Mouse (Mus musculus) kidney, postnatal 0 days (tissue): ENCODE results near the gene Mia2. TPM values are rescaled to one million over a fixed set of nuclear protein-coding genes. Genes with fewer than 3 reads are reported as not detected.
A peak's percentile ranks its signal among the peaks of the same experiment; 100 is the strongest.
"Not testable (repeated sequence)": the region's sequence is repeated elsewhere in the genome, so short reads cannot be mapped to it uniquely, and the experiment has no call there.

Source experiments
- ATAC-seq: fragments of 200-750 bp; cut with Nextera tagmentation; replicated peaks from 2 replicates; pipeline ENCODE4 v1.8.0; 2017; ENCODE audit warnings: low read depth, moderate number of reproducible peaks, moderate TSS enrichment, moderate library complexity; ENCODE audit not compliant: low FRiP score
- DNase-seq: peaks from one replicate; pipeline ENCODE4 v3.0.0-alpha.2; 2016; ENCODE audit warnings: low spot score
- H3K27ac ChIP-seq: fragments of 300-500 bp; sonication (generic); 2 replicates; pipeline ENCODE4 v1.5.1; 2014; ENCODE audit warnings: mild to moderate bottlenecking
- H3K27me3 ChIP-seq: fragments of 300-500 bp; sonication (generic); 2 replicates; pipeline ENCODE4 v1.6.1; 2014; ENCODE audit warnings: low read length, mixed read lengths; ENCODE audit not compliant: insufficient read depth
- H3K36me3 ChIP-seq: fragments of 300-500 bp; sonication (generic); 2 replicates; pipeline ENCODE4 v1.6.1; 2014; ENCODE audit warnings: low read length, mixed read lengths; ENCODE audit not compliant: insufficient read depth
- H3K4me1 ChIP-seq: fragments of 300-500 bp; sonication (generic); replicated peaks from 2 replicates; pipeline ENCODE4 v1.6.1; 2014; ENCODE audit warnings: antibody characterized with exemption, low read length, mixed read lengths; ENCODE audit not compliant: insufficient read depth
- H3K4me2 ChIP-seq: fragments of 300-500 bp; sonication (generic); 2 replicates; pipeline ENCODE4 v1.6.1; 2014; ENCODE audit warnings: mild to moderate bottlenecking, low read length, moderate library complexity, mixed read lengths
- H3K4me3 ChIP-seq: fragments of 300-500 bp; sonication (generic); replicated peaks from 2 replicates; pipeline ENCODE4 v1.5.1; 2014; ENCODE audit warnings: low read depth, low read length
- H3K9ac ChIP-seq: fragments of 300-500 bp; sonication (generic); 2 replicates; pipeline ENCODE4 v1.6.1; 2014; ENCODE audit warnings: low read depth, low read length
- H3K9me3 ChIP-seq: fragments of 300-500 bp; sonication (generic); replicated peaks from 2 replicates; pipeline ENCODE4 v1.6.1; 2016; ENCODE audit warnings: low read length, inconsistent platforms, mixed read lengths
- CTCF ChIP-seq: IDR thresholded peaks from 2 replicates; pipeline ENCODE4 v1.5.1; 2016; ENCODE audit warnings: antibody characterized with exemption, low read depth, mild to moderate bottlenecking, moderate library complexity
- WGBS: fragments of 180-500 bp; shearing (Covaris S2); extraction: QIAGEN DNeasy Blood & Tissue Kit; methylation state at CpG from one replicate; pipeline ENCODE4 v1.1.7; 2014; 5-methylcytosine and 5-hydroxymethylcytosine counted together
- microRNA-seq: library from miRNA; unstranded; fragments of <30 nt; microRNA quantifications from one replicate; pipeline ENCODE4, GENCODE M21; 2016
- polyA plus RNA-seq: library from polyadenylated mRNA; unstranded; fragments of >200 nt; fragmentation: Nextera tagmentation; extraction: Ambion mirVana; gene quantifications from 2 replicates; pipeline ENCODE4 v1.2.1, GENCODE M21; 2015

The Mia2 gene
- polyA plus RNA-seq, 1 experiment from 2014 or later = 91.6 TPM

- DNase-seq = peak; percentile 97
- under 1% methylated on average over 107 of the region's 109 CpGs for WGBS
- peak within 1 kb of the TSS; percentile 96 for H3K27ac ChIP-seq
- TF ChIP-seq CTCF = peak; percentile 82
- H3K27me3 ChIP-seq = no peaks in the 10 kb centered on the region
- H3K9me3 ChIP-seq = no peaks in the 10 kb centered on the region
- H3K9ac ChIP-seq = peak within 1 kb of the TSS; percentile 88
- H3K36me3 ChIP-seq = no peaks in the 10 kb centered on the region
- H3K4me1 ChIP-seq = peaks cover 4% of the 10 kb centered on the region; the same call in 1 of the 2 replicates
- peak within 1 kb of the TSS; percentile 93 for H3K4me2 ChIP-seq
- peak; percentile 97 for ATAC-seq
- peak within 1 kb of the TSS; percentile 84 for H3K4me3 ChIP-seq
Measured at GRCm38 (mm10) chr12:59219325-59220225, 124.0 kb downstream of the Mia2 start, which contains the start of gene Fbxo33. Gene Fbxo33 (minus strand): TSS chr12:59219725.

GRCm38 (mm10) chr12:59228401-59228800, 132.8 kb downstream of the Mia2 start:
- H3K36me3 ChIP-seq = no peaks in the 10 kb centered on the region
- ATAC-seq (no peak), DNase-seq (no peak)
- TF ChIP-seq CTCF = no peak
- no peaks in the 10 kb centered on the region for H3K9me3 ChIP-seq
- no peak overlapping the region for H3K4me2 ChIP-seq
- no peak overlapping the region for H3K4me3 ChIP-seq
- no peak overlapping the region for H3K27ac ChIP-seq
- H3K4me1 ChIP-seq = no peaks in the 10 kb centered on the region
- no peak overlapping the region for H3K9ac ChIP-seq
- WGBS = 88% methylated on average over 5 of the region's 5 CpGs
- H3K27me3 ChIP-seq = no peaks in the 10 kb centered on the region

DNA sequence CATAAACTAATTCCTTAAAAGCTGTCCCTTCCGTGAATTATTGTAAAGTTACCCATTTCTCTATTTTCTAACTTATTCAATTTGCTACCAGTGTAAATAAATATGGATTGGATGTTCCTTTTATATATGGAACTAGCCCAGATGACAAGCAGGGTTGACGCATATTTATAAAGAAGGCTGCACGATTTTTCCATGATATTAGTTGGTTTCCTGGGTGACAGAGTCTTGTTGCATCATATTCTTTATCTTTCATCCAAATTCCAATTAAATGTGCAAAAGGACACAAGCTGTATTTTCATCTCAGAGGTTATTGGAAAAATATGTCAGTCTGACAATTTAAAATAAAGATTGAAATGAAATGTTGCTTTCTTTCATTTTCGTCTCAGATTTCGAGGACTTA, 142.8 kb downstream of the Mia2 start:
- Histone ChIP-seq H3K9me3 (no peaks in the 10 kb centered on the region), H3K27me3 (no peaks in the 10 kb centered on the region), H3K4me1 (no peaks in the 10 kb centered on the region), H3K4me3 (no peak overlapping the region), H3K4me2 (no peak overlapping the region), H3K27ac (no peak overlapping the region), H3K9ac (no peak overlapping the region), H3K36me3 (no peaks in the 10 kb centered on the region)
- TF ChIP-seq CTCF = no peak
- 83% methylated on average over 5 of the region's 5 CpGs for WGBS
- ATAC-seq (no peak), DNase-seq (no peak)

DNA sequence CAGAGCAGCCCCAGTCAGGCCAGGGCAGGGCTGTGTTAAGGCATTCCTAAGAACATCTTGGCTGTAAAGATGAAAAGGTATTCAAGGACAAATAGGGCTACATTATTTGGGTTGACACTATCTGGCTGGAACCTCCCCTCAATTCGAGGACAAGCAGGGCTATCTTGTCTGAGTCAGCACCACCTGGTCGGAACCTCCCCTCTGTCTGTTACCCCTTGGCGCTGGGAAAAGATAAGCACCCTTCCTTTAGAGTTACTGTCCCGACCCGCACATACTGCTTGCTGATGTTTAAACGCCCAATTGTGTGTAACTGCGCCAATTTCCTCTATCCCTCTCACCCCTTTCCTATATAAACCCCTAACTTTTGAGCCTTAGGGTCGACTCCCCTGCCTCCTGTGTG, 145.4 kb downstream of the Mia2 start:
- not testable (repeated sequence) for H3K4me2 ChIP-seq, H3K27ac ChIP-seq, H3K9me3 ChIP-seq, H3K27me3 ChIP-seq, H3K4me1 ChIP-seq, ATAC-seq, DNase-seq, H3K4me3 ChIP-seq, H3K9ac ChIP-seq, H3K36me3 ChIP-seq
- 92% methylated on average over 8 of the region's 8 CpGs for WGBS

Small RNAs within 50 kb of the gene (microRNA-seq; reads per million reads assigned to microRNA genes)
- gene Gm27284 = not detected

Other genes with a start within 250 kb of the Mia2 start
- 49.5 and 56.9 TPM in 2 replicates for gene Sec23a, start 83.8 kb upstream of the Mia2 start, polyA plus RNA-seq
- 20.1 and 23.5 TPM in 2 replicates for gene Gemin2, start 82.4 kb upstream of the Mia2 start, polyA plus RNA-seq
- gene Trappc6b, start 34.3 kb upstream of the Mia2 start, polyA plus RNA-seq = 105 and 117 TPM in 2 replicates
- 64.6 and 67.3 TPM in 2 replicates for gene Pnn, start 28.9 kb upstream of the Mia2 start, polyA plus RNA-seq
- gene Fbxo33, start 123.9 kb downstream of the Mia2 start, polyA plus RNA-seq = 9.1 and 12.7 TPM in 2 replicates